Mouse (Mus musculus) large intestine, adult 2 months (tissue): ENCODE results near the gene Emc10. TPM values are rescaled to one million over a fixed set of nuclear protein-coding genes. Genes with fewer than 3 reads are reported as not detected.

Source experiments
- DNase-seq: peaks from one replicate; pipeline ENCODE4 v3.0.0-alpha.2; 2012; ENCODE audit warnings: low read depth, low spot score
- WGBS: fragments of 180-500 bp; shearing (Covaris S2); methylation state at CpG from one replicate; pipeline ENCODE4 v1.1.7; 2018; 5-methylcytosine and 5-hydroxymethylcytosine counted together
- polyA plus RNA-seq: library from polyadenylated mRNA; depleted of rRNA; stranded (reverse); fragments of >200 nt; gene quantifications from 2 replicates; pipeline ENCODE4 v1.2.3, GENCODE M21; 2012

The Emc10 gene
- polyA plus RNA-seq, 1 experiment: 159 TPM

GRCm38 (mm10) chr7:44490281-44490680 lies 6.0 kb downstream of the Emc10 start:
- no peak for DNase-seq
- WGBS: 83% methylated on average over 4 of the region's 4 CpGs

DNA sequence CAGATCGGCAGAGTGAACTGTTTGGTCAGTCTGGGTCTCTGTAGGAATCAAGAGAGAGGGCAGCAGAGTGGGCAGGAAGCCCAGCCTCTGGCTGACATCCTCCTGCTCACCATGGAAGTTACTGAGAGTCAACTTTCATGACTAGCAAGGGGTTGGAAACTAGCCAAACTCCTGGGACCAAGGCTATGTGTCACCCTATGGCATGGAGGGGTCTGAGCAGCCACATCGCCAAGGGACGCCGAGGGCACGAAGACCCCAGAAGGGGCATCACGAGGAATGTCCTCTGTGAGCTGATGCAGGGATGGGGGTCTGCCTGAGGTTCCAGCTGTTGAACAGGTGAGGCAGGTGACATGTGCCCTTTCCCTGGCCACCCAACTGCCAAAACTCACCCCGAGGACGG lies 7.8 kb downstream of the Emc10 start:
- 94% methylated on average over 8 of the region's 8 CpGs for WGBS
- no peak for DNase-seq

- DNase-seq: no peak
- WGBS: 88% methylated on average over 7 of the region's 7 CpGs
These were observed 8.4 kb downstream of the Emc10 start for GRCm38 (mm10) chr7:44487936-44488335.

DNA sequence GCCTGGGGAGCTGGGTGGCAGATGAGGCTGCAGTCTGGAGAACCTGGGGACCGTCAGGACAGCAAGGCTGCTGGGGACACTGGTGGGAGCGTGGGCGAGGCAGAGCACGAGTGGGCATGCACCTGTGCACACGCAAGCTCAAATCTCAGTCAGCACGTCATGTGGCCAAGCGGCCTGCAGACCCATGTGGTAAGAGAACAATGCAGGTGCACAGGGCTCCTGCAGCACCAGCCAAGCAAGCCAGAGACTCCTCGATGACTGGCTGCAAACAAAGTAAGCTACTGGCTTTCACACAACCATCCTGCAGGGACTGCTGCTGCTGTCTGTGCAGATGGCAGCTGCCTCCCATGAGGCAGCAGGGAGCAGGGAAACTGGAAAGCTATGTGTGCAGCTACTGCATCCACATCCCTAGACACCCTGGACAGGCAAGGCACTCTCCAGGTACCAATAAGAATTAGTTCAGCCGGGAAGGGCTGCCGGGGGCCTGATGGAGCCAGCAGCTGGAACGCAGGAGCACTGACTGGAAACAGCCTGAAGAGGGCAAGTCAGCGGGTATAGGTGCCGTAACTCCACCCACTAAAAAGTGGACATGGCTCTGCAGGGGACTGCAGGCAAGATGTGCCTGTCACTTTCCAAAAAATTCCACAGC lies 9.3 kb downstream of the Emc10 start:
- no peak for DNase-seq
- 72% methylated on average over 13 of the region's 13 CpGs for WGBS

DNA sequence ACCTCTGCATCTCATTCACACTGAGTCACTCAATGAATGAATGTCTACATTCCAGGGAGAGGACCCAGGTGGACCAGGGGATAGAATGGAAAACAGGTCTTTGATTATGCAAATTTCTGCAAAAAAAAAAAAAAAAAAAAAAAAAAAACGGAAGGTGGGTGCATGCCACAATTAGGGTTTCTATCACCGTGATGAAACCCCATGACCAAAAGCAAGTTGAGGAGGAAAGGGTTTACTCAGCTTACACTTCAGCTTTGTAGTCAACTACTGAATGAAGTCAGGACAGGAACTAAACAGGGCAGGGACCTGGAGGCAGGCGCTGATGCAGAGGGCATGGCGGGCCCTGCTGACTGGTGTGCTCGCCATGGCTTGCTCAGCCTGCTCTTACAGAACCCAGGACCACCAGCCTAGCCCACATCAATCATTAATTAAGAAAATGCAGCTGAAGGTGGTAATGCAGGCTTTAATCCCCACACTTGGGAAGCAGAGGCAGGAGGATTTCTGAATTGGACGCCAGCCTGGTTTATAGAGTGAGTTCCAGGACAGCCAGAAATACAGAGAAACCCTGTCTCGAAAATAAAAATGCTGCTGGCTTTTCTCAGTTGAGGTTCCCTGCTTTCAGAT lies 10.6 kb downstream of the Emc10 start:
- 81% methylated on average over 7 of the region's 7 CpGs for WGBS
- no peak for DNase-seq

GRCm38 (mm10) chr7:44484841-44485571 lies 11.3 kb downstream of the Emc10 start:
- WGBS: 30% methylated on average over 5 of the region's 5 CpGs
- DNase-seq: peak; percentile 51

- DNase-seq: no peak
- 93% methylated on average over 1 of the region's 1 CpGs for WGBS
These were observed 12.2 kb downstream of the Emc10 start for GRCm38 (mm10) chr7:44484109-44484508.

DNA sequence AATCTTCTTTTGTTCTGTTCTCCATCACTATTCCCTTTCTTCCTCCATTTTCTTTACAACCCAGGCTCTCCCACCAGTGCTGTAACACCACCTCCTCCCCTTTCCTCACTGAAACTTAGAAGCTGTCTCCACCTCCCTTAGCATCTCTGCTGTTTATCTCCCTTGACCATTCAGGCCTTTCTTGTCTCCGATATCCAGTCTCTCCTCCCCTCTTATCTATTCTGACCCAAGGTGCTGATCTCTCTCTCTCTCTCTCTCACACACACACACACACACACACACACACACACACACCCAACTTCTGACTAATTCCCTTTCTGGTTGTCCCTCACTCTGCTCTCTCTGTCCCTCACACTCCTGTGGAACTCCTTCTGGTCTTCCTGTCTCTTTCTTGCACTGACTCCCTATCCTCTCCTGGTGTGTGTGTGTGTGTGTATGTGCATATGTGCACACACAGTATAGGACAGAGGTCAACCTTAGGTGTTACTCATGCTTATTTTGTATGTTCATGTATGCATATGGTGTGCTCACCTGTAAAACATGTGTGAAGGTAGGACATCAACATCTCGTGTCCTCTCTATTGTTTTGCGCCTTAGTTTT lies 13.4 kb downstream of the Emc10 start:
- WGBS: 64% methylated on average over 3 of the region's 3 CpGs
- no peak for DNase-seq

- no peak for DNase-seq
- WGBS: 29% methylated on average over 5 of the region's 5 CpGs
These were observed 21.2 kb downstream of the Emc10 start for GRCm38 (mm10) chr7:44475046-44475614.

- DNase-seq: no peak
- 35% methylated on average over 4 of the region's 4 CpGs for WGBS
These were observed 21.9 kb downstream of the Emc10 start for GRCm38 (mm10) chr7:44474419-44474818.

- 31% methylated on average over 9 of the region's 9 CpGs for WGBS
- no peak for DNase-seq
These were observed 23.2 kb downstream of the Emc10 start for GRCm38 (mm10) chr7:44472961-44473646.

DNA sequence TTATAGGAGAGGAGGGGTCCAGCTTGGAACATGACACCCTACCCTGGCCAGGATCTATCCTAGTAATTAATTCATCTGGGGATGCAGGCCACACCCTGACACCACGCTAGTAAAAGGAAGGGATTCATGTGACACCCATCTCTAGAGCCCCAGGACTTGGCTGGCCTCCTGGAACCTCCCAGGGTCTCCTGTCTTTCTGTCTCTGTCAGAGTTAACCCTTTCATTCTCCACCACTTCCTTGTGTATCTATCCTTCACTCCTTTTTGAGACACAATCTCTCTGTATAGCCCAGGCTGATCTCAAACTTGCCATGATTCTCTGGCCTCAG lies 23.8 kb downstream of the Emc10 start:
- WGBS: 5% methylated on average over 1 of the region's 1 CpGs
- DNase-seq: no peak

GRCm38 (mm10) chr7:44471880-44472557 lies 24.3 kb downstream of the Emc10 start:
- 40% methylated on average over 6 of the region's 6 CpGs for WGBS
- no peak for DNase-seq

GRCm38 (mm10) chr7:44470696-44471612 lies 25.4 kb downstream of the Emc10 start:
- WGBS: 88% methylated on average over 16 of the region's 16 CpGs
- DNase-seq: no peak

GRCm38 (mm10) chr7:44469677-44470675 lies 26.4 kb downstream of the Emc10 start:
- WGBS: 90% methylated on average over 16 of the region's 16 CpGs
- no peak for DNase-seq

DNA sequence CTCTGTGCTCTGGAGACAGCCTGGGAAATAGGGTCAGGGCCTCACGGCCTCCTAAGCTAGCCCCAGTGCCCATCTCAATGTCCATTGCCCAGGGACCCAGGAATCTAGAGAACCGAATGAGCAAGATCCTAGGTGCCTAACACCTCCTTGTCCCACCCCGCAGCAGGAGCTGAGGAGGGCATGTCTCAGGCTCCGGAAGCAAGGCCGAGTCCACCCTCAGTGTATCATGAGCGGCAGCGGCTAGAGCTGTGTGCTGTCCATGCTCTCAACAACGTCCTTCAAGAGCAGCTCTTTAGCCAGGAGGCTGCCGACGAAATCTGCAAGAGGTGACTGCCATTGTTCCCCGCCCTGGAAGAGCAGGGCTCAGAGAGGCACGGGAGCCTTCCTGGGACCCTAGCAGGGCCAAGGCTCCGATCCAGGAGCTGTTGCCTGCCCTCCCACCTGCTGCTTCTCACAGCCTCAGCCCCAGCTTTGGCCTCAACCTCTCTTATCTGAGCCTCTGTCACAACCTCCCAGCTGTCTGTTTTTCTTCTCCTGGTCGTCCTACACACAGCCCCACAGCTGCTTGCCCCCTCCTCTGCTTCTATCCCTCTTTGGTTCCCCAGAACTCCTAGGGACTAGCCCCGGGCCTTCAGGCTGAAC lies 27.6 kb downstream of the Emc10 start:
- no peak for DNase-seq
- 74% methylated on average over 15 of the region's 15 CpGs for WGBS
